Mouse (Mus musculus): ENCODE measurements around the gene Zbtb17.
A peak's percentile ranks its signal among the peaks of the same experiment; 100 is the strongest.

The Zbtb17 gene

GRCm38 (mm10) chr4:141488670-141489069 is 44.2 kb downstream of the Zbtb17 start:
- no peak for DNase-seq (ENCODE audit: low spot score in 2 of 2)

- no peak for DNase-seq (ENCODE audit: low spot score in 2 of 2)
These were observed 56.2 kb downstream of the Zbtb17 start for GRCm38 (mm10) chr4:141500637-141501036.

- no peak for DNase-seq (ENCODE audit: low spot score in 2 of 2)
These were observed 56.6 kb downstream of the Zbtb17 start for GRCm38 (mm10) chr4:141501058-141501457.

GRCm38 (mm10) chr4:141502723-141503122 is 58.3 kb downstream of the Zbtb17 start:
- DNase-seq (ENCODE audit: low spot score in 2 of 2) = no peak

- no peak for DNase-seq (ENCODE audit: low spot score in 2 of 2)
These were observed 60.0 kb downstream of the Zbtb17 start for GRCm38 (mm10) chr4:141504471-141504870.

- no peak for DNase-seq (ENCODE audit: low spot score in 2 of 2)
These were observed 61.4 kb downstream of the Zbtb17 start for GRCm38 (mm10) chr4:141505810-141506209.

- peak; percentile 89 to 92 for DNase-seq (ENCODE audit: low spot score in 2 of 2)
These were observed 61.9 kb downstream of the Zbtb17 start for GRCm38 (mm10) chr4:141506352-141506751.

GRCm38 (mm10) chr4:141506893-141507292 is 62.4 kb downstream of the Zbtb17 start:
- DNase-seq (ENCODE audit: low spot score in 2 of 2) = peak; percentile 26 to 63

- DNase-seq (ENCODE audit: low spot score in 2 of 2) = no peak
These were observed 66.0 kb downstream of the Zbtb17 start for GRCm38 (mm10) chr4:141510457-141510856.

GRCm38 (mm10) chr4:141512145-141512544 is 67.7 kb downstream of the Zbtb17 start:
- DNase-seq (ENCODE audit: low spot score in 2 of 2) = no peak

- peak; percentile 78 to 80 for DNase-seq (ENCODE audit: low spot score in 2 of 2)
These were observed 69.8 kb downstream of the Zbtb17 start for GRCm38 (mm10) chr4:141514179-141514641.

Measured in urinary bladder, postnatal 36 days (tissue).